Mouse (Mus musculus): ENCODE results near the gene Slc17a2. TPM values are rescaled to one million over a fixed set of nuclear protein-coding genes. Genes with fewer than 3 reads are reported as not detected.
A peak's percentile ranks its signal among the peaks of the same experiment; 100 is the strongest.
"Not testable (repeated sequence)": the region's sequence is repeated elsewhere in the genome, so short reads cannot be mapped to it uniquely, and the experiment has no call there.

Slc17a2 gene
- polyA plus RNA-seq, 1 experiment from 2014 or later, result not detected

DNA sequence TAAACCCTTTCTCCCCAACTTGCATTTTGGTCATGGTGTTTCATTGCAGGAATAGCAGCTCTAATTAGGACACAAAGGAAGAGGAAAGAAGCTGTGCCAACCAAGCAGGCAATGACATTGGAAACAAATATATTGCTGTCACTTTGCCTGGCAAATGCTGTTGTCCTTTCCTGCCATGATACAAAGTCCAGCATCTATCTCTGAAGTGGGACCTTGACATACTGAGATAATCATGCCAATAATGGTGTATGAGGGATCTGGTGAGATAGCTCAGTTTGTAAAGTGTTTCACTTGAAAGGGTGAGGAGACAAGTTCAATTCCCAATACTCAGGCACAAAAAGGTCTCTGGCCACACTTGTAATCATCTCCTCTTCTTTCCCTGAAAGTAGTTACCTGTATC is 40.0 kb upstream of the Slc17a2 start:
- Histone ChIP-seq H3K36me3 (ENCODE audit: inconsistent target) (no peaks in the 10 kb centered on the region), H3K79me2 (ENCODE audit: inconsistent target) (no peaks in the 10 kb centered on the region), H3K27ac (no peak overlapping the region), H3K4me3 (ENCODE audit: inconsistent target) (no peak overlapping the region)

DNA sequence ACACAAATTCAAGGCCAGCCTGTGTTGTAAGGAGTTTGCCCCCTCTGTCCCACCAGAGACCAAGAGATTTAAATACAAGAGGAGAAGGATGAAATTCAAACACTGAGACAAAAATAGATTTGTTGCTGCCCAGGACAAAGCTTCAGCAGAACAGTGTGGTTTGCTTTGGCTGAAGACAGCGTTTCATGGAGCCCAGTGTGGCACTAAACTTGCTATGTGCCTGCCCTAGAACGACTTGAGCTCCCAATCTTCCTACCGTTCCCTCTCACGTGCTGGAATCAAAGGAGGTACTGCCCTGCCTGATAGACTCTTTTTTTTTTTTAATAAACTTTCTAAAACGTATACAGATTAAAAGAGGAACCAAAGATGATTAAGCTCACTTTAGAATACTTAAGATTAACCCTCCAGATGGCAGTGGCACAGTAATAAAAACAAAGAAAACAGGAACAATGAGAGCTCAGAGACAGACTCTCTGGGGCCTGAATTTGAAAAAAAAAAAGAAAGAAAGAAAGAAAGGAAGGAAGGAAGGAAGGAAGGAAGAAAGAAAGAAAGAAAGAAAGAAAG is 37.9 kb upstream of the Slc17a2 start:
- Histone ChIP-seq H3K79me2 (ENCODE audit: inconsistent target) (no peaks in the 10 kb centered on the region), H3K4me3 (ENCODE audit: inconsistent target) (no peak overlapping the region), H3K27ac (no peak overlapping the region), H3K36me3 (ENCODE audit: inconsistent target) (no peaks in the 10 kb centered on the region)
- WGBS (ENCODE audit: missing documents), result 5% methylated on average over 5 of the region's 5 CpGs

DNA sequence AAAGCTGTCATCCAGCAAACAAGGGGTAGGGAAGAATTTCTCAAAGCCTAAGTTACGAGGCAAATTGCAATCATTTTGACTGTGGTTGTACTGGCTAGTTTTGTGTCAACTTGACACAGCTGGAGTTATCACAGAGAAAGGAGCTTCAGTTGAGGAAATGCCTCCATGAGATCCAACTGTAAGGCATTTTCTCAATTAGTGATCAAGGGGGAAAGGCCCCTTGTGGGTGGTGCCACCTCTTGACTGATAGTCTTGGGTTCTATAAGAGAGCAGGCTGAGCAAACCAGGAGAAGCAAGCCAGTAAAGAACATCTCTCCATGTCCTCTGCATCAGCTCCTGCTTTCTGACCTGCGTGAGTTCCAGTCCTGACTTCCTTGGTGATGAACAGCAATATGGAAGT is 37.2 kb upstream of the Slc17a2 start, which contains the start of gene Trim38:
Trim38 (plus strand) TSS at position 301 of the 400 bp plus-strand sequence.
- H3K27ac ChIP-seq; H3K4me3 ChIP-seq (ENCODE audit: inconsistent target); H3K79me2 ChIP-seq (ENCODE audit: inconsistent target); H3K36me3 ChIP-seq (ENCODE audit: inconsistent target): not testable (repeated sequence)
- WGBS (ENCODE audit: missing documents), result 81% methylated on average over 2 of the region's 2 CpGs

DNA sequence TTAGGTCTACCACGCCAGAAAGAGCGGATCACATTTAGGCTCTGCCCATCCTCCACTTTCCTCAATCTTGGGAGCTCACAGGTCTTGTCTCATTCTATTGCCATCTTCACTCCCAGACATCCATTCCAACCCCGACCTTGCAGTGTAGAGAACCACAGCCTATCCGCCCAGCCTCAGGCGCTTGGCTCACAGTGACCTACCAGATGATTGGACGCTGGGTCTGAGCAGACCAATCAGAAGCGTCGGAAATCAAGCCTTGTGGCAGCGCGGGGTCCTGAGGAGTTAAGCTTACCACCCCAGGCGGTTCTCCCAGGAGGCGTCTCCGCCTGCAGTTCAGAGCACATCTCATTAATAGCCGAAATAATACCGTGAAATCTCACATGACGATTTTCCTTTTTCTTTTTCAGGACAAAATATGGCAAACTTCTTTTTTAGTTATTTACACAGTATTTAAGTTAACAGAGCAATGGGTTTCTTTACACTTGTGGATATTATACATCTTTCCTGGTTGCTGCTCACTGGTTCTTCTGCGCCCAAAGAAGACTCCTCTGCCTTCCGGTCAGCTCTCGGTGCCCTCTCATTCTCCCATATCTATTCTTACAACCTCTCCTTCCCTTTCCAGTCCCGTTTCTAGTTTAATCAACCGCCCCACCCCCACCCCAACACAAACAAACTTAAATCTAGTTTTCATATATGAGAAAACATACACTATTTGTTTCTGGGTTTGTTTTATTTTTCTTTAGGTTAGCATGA is 34.1 kb upstream of the Slc17a2 start:
- 57% methylated on average over 21 of the region's 21 CpGs for WGBS (ENCODE audit: missing documents)
- H3K27ac ChIP-seq, result no peak overlapping the region

DNA sequence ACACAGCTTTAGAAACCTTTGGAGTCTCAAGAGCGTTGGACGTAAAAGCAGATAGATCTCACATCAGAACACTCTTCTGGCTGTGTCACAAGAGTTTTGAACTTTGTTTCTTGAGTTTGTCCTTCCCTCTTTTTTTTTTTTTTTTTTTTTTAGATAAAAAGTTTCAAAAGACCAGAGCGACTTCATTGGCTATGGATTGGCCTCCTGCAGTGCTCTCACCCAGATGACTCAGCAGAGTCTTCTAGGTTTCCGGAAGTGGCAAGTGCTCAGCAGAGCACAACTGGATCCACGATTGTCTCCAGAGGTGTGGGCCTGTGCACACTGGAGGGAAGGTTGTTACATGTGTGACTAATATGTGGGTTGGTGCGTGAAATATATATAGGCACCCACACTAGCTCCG is 28.5 kb upstream of the Slc17a2 start:
- Histone ChIP-seq H3K36me3 (ENCODE audit: inconsistent target) (no peaks in the 10 kb centered on the region), H3K4me3 (ENCODE audit: inconsistent target) (no peak overlapping the region), H3K79me2 (ENCODE audit: inconsistent target) (no peaks in the 10 kb centered on the region), H3K27ac (no peak overlapping the region)
- WGBS (ENCODE audit: missing documents), result 69% methylated on average over 7 of the region's 7 CpGs

More for the DNA sequence above, 34.1 kb upstream of the Slc17a2 start:
- Histone ChIP-seq H3K4me3 (ENCODE audit: inconsistent target) (no peak overlapping the region), H3K36me3 (ENCODE audit: inconsistent target) (no peaks in the 10 kb centered on the region), H3K79me2 (ENCODE audit: inconsistent target) (no peaks in the 10 kb centered on the region)

DNA sequence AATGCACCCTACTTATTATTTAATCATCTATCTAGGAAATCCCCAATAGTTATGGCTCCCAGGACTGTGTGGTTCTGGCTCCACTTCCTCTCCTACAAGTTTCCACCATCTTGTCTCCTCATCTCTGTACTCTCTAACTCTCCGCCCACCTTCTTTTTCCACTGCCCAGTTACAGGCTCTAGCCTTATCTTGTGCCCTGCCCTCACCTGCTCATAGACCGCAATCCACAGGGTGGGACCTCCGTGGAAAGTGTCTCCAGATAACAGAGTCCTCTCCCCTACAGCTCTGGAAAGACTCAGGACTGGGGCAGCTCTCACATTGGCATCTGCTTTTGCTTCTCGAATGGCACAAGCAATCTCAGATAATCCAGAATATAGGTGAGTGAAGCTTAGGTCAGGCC is 27.8 kb upstream of the Slc17a2 start:
- 96% methylated on average over 4 of the region's 4 CpGs for WGBS (ENCODE audit: missing documents)
- Histone ChIP-seq H3K27ac (no peak overlapping the region), H3K4me3 (ENCODE audit: inconsistent target) (no peak overlapping the region), H3K79me2 (ENCODE audit: inconsistent target) (no peaks in the 10 kb centered on the region), H3K36me3 (ENCODE audit: inconsistent target) (no peaks in the 10 kb centered on the region)

DNA sequence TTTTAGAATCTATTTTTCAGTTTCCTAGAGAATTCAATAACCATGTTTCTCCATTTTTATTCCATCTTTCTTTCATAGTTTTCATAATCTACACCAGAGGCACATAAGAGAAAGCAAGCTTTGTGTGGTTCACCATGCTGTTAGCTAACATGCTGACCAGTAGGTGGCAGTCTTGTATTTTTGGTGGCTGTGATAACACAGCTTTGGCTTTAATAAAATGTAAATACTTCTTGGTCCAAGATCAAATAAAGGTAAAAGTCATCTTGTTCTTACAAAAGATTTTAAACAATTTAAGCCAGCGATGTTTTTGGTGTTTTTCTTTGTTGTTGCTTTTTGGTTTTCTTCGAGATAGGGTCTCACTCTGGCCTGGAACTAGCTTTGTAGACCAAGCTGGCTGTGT is 14.3 kb upstream of the Slc17a2 start:
- Histone ChIP-seq H3K79me2 (ENCODE audit: inconsistent target) (no peaks in the 10 kb centered on the region), H3K27ac (no peak overlapping the region), H3K4me3 (ENCODE audit: inconsistent target) (no peak overlapping the region), H3K36me3 (ENCODE audit: inconsistent target) (no peaks in the 10 kb centered on the region)
- WGBS (ENCODE audit: missing documents), result 43% methylated on average over 2 of the region's 2 CpGs

DNA sequence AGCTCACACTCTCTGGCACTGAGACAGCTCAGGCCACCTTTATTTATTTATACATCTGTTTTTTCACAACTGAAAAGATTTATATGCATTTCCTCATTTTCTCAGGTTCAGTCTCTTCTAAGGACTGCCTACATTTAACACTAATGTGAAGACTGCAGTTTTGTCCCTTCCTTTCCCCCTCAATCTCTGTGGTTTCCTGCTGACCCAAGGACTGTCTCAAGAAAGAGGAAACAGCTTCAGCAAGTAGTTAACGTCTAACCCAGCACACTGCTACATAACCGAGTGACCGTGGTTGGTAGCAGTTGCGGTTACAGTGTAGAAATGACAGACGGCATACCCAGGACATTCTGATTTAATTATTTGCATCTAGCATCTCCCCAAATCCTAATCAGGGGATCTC is 7.4 kb upstream of the Slc17a2 start:
- Histone ChIP-seq H3K79me2 (ENCODE audit: inconsistent target) (no peaks in the 10 kb centered on the region), H3K36me3 (ENCODE audit: inconsistent target) (no peaks in the 10 kb centered on the region), H3K4me3 (ENCODE audit: inconsistent target) (no peak overlapping the region), H3K27ac (peak overlapping the region; percentile 5; the same call in 1 of the 2 replicates)
- WGBS (ENCODE audit: missing documents), result under 1% methylated on average over 5 of the region's 5 CpGs

DNA sequence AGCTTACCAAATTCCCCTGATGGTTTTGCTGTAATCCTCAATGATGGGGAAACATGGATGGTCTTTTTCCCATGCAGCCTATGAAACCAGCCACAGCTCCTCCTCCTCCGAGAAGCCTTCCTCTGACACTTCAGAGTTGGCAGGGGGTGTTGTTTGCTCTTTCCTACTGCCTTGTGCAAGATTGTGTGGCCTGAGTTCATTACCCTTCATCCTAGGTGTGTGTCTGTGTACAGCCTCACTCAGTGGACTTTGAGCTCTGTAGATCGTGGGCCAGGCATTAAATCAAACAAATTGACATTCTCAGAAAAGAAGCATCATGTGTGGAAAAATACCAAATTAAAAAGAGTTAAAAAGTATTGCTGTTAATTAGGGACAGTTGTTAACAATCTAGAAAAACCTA is 2.3 kb upstream of the Slc17a2 start:
- H3K36me3 ChIP-seq (ENCODE audit: inconsistent target), result no peaks in the 10 kb centered on the region
- H3K79me2 ChIP-seq (ENCODE audit: inconsistent target), result no peaks in the 10 kb centered on the region
- no peak overlapping the region for H3K27ac ChIP-seq
- no peak overlapping the region for H3K4me3 ChIP-seq (ENCODE audit: inconsistent target)
- 88% methylated on average over 2 of the region's 2 CpGs for WGBS (ENCODE audit: missing documents)

DNA sequence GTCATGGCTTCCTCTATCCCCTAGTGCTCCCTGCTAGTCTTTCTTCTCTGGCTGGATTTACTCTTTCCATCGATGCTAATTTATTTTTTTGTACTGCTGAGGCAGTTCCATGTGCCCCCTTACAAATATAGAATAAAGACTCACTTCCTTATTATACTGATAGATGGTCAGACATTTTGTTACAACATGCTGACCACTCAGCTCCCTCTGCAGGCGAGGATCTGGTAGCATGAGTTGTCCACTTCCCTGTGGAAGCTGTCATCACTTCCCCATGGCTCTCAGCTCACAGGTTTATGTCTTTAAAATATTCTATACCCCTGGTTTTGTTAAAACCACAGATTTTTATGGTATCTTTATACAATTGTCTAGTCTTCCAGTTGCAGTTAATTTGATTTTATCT is 9.4 kb downstream of the Slc17a2 start:
- 21% methylated on average over 2 of the region's 2 CpGs for WGBS (ENCODE audit: missing documents)
- Histone ChIP-seq H3K27ac (no peak overlapping the region), H3K36me3 (ENCODE audit: inconsistent target) (no peaks in the 10 kb centered on the region), H3K4me3 (ENCODE audit: inconsistent target) (no peak overlapping the region), H3K79me2 (ENCODE audit: inconsistent target) (no peaks in the 10 kb centered on the region)

DNA sequence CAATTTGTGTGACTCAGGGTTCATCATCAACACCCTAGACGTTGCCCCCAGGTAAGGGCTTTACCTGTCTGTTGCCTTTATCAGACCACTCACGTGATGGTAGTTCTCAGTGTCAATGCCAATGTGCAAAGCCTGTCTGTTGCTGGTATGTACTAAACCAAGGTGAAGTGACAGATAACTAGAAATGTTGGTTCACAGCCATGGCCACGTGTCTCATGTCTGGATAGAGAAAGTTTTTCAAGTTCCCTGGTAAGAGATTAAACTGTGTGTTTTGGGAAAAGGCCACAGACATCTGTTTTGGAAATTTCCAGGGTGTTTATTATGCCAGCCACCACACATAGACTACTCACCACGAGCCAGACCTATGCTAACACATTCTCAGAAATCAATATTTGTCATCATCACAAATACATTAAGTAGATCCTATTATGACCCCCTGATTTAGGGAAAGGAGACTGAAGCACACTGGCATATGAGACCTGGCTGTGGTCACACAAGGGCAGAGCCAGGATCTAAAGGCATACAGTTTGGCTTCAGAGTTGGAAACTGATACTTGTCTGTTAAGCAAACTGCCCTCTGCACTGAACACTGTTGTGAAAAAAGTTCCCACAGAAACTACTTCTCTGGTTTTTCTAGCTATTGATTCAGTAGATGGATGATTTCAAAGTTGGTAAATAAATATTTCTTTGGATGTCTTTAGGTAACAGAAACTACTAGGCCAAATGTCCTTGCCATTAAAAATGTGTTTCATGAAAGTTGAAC is 13.6 kb downstream of the Slc17a2 start:
- Histone ChIP-seq H3K36me3 (ENCODE audit: inconsistent target) (no peaks in the 10 kb centered on the region), H3K79me2 (ENCODE audit: inconsistent target) (no peaks in the 10 kb centered on the region), H3K4me3 (ENCODE audit: inconsistent target) (no peak overlapping the region), H3K27ac (no peak overlapping the region)
- 87% methylated on average over 4 of the region's 4 CpGs for WGBS (ENCODE audit: missing documents)

DNA sequence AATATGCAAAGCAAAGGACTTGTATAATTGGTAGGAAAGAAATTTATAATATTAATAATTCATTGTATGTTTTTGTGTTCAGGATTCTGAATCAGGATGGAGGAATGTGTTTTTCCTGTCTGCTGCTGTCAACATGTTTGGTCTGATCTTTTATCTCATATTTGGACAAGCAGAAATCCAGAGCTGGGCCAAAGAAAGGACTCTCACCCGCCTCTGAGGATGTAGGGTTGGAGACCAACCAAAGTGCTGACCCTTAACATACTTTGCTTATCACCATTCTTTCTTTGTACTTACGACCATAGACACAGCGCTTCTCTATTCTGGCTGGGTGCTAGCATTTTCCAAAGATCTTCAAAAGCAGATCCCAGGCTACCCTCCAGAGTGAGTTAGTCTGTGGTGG is 15.4 kb downstream of the Slc17a2 start:
- Histone ChIP-seq H3K27ac (no peak overlapping the region), H3K36me3 (ENCODE audit: inconsistent target) (no peaks in the 10 kb centered on the region), H3K4me3 (ENCODE audit: inconsistent target) (no peak overlapping the region), H3K79me2 (ENCODE audit: inconsistent target) (no peaks in the 10 kb centered on the region)
- 89% methylated on average over 3 of the region's 3 CpGs for WGBS (ENCODE audit: missing documents)

DNA sequence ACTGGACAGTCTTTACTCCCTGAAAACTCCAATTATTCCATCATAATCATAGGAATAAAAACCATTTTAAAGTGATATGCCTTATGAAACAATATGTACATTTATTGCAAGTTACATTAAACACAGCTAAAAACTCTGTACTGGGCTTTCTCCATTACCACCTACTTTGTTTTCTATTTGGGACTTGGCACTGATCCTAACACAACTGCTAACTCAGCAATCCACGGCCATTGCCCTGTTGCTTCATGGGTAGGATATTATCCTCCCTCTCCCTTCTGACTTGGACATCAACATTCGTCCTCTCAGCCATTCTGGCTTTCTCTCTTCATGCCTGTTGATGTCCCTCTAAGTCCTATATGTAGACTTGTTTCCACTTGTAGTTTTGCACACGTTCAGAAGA is 19.8 kb downstream of the Slc17a2 start:
- WGBS (ENCODE audit: missing documents), result 88% methylated on average over 3 of the region's 3 CpGs
- Histone ChIP-seq H3K27ac (no peak overlapping the region), H3K79me2 (ENCODE audit: inconsistent target) (no peaks in the 10 kb centered on the region), H3K36me3 (ENCODE audit: inconsistent target) (no peaks in the 10 kb centered on the region), H3K4me3 (ENCODE audit: inconsistent target) (no peak overlapping the region)

DNA sequence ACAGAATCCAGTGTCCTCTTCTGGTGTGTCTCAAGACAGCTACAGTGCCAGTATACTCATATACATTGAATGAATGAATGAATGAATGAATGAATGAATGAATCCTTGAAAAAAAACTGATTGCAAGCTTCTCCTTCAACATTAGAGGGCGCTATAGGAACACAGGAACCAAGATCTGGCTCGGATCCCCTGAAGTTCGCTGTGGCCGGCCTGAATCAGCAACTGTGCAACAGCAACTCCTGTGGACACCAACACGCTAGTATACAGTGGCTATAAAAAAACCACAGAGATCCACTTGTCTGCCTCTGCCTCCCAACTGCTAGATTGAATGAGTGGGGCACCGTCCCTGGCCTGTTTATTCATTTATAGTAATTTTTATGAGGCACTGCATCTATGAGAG is 26.3 kb downstream of the Slc17a2 start:
- H3K36me3 ChIP-seq (ENCODE audit: inconsistent target), result no peaks in the 10 kb centered on the region
- H3K27ac ChIP-seq, result no peak overlapping the region
- no peak overlapping the region for H3K4me3 ChIP-seq (ENCODE audit: inconsistent target)
- 16% methylated on average over 6 of the region's 6 CpGs for WGBS (ENCODE audit: missing documents)
- no peaks in the 10 kb centered on the region for H3K79me2 ChIP-seq (ENCODE audit: inconsistent target)

DNA sequence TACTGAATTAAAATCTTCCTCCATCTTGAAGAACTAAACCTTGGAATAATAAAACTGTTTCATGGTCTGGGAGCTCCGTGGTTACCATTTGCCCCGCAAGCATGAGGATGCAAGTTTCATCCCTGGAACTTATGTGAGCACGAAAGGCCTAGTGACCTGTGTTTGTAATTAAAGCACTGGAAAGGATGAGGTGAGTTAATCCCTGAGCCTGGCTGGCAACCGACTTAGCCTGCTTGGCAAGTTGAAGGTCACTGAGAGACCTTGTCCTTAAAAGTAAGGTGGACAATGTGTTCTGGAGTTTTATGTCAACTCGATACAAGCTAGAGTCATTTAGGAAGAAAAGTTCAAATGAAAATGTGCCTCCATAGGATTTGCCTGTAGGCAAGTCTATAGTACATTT is 28.0 kb downstream of the Slc17a2 start:
- 98% methylated on average over 5 of the region's 5 CpGs for WGBS (ENCODE audit: missing documents)
- Histone ChIP-seq H3K27ac (no peak overlapping the region), H3K79me2 (ENCODE audit: inconsistent target) (no peaks in the 10 kb centered on the region), H3K36me3 (ENCODE audit: inconsistent target) (no peaks in the 10 kb centered on the region), H3K4me3 (ENCODE audit: inconsistent target) (no peak overlapping the region)
